Mouse (Mus musculus) kidney, adult 2 months (tissue): Measurements from ENCODE around the gene Gde1. TPM values are rescaled to one million over a fixed set of nuclear protein-coding genes. Genes with fewer than 3 reads are reported as not detected.

Experiments used
- DNase-seq: peaks from one replicate; pipeline ENCODE4 v3.0.0; 2021
- H3K27ac ChIP-seq: fragments of 200-500 bp; 2 replicates; pipeline ENCODE4 v1.5.1; 2012; ENCODE audit warnings: low read depth, low read length, control low read depth, inconsistent platforms; ENCODE audit not compliant: insufficient read depth
- H3K27me3 ChIP-seq: fragments of 200-500 bp; replicated peaks from 2 replicates; pipeline ENCODE4 v1.6.1; 2012; ENCODE audit warnings: mild to moderate bottlenecking, moderate library complexity, low read length, inconsistent platforms; ENCODE audit not compliant: control insufficient read depth, insufficient read depth
- H3K36me3 ChIP-seq: fragments of 200-500 bp; 2 replicates; pipeline ENCODE4 v1.6.1; 2012; ENCODE audit warnings: mild to moderate bottlenecking, moderate library complexity, low read length, inconsistent platforms; ENCODE audit not compliant: control insufficient read depth, insufficient read depth
- H3K4me1 ChIP-seq: fragments of 200-500 bp; 2 replicates; pipeline ENCODE4 v1.6.1; 2011; ENCODE audit warnings: low read length; ENCODE audit not compliant: control insufficient read depth, insufficient read depth
- H3K4me3 ChIP-seq: fragments of 200-500 bp; 2 replicates; pipeline ENCODE4 v1.5.1; 2011; ENCODE audit warnings: mild to moderate bottlenecking, low read depth, low read length, control low read depth; ENCODE audit not compliant: insufficient read depth
- CTCF ChIP-seq: fragments of 200-500 bp; conservative IDR thresholded peaks from 2 replicates; pipeline ENCODE4 v1.5.1; 2011; ENCODE audit warnings: low read depth, mild to moderate bottlenecking, control low read depth, low read length, moderate library complexity, mixed read lengths; ENCODE audit not compliant: insufficient read depth, insufficient read length
- POLR2A ChIP-seq: fragments of 200-500 bp; IDR thresholded peaks from one replicate; pipeline ENCODE4 v1.6.1; 2011; ENCODE audit warnings: low read depth, low read length, control low read depth
- WGBS: fragments of 180-500 bp; shearing (Covaris S2); methylation state at CpG from one replicate; pipeline ENCODE4 v1.1.7; 2018; 5-methylcytosine and 5-hydroxymethylcytosine counted together
- polyA plus RNA-seq: library from polyadenylated mRNA; depleted of rRNA; stranded (reverse); fragments of >200 nt; gene quantifications from 2 replicates; pipeline ENCODE4 v1.2.3, GENCODE M21; 2012; rRNA removed

Gde1 gene
- polyA plus RNA-seq, 1 experiment = 172 TPM

GRCm38 (mm10) chr7:118652572-118653295, 52.8 kb downstream of the Gde1 start:
- TF ChIP-seq CTCF = no peak
- TF ChIP-seq POLR2A = no peak
- Histone ChIP-seq H3K4me3 (no peak overlapping the region), H3K4me1 (no peaks in the 10 kb centered on the region), H3K27me3 (no peaks in the 10 kb centered on the region), H3K36me3 (no peaks in the 10 kb centered on the region), H3K27ac (no peak overlapping the region)
- WGBS = 77% methylated on average over 6 of the region's 6 CpGs
- no peak for DNase-seq

- DNase-seq = no peak
- no peaks in the 10 kb centered on the region for H3K4me1 ChIP-seq
- no peaks in the 10 kb centered on the region for H3K27me3 ChIP-seq
- no peak overlapping the region for H3K4me3 ChIP-seq
- H3K27ac ChIP-seq = no peak overlapping the region
- WGBS = 75% methylated on average over 1 of the region's 1 CpGs
- H3K36me3 ChIP-seq = no peaks in the 10 kb centered on the region
- TF ChIP-seq CTCF (no peak), POLR2A (no peak)
These were observed 54.7 kb downstream of the Gde1 start for GRCm38 (mm10) chr7:118650891-118651290.

GRCm38 (mm10) chr7:118650119-118650518, 55.5 kb downstream of the Gde1 start:
- 82% methylated on average over 4 of the region's 4 CpGs for WGBS
- no peaks in the 10 kb centered on the region for H3K36me3 ChIP-seq
- DNase-seq = no peak
- TF ChIP-seq CTCF = no peak
- H3K27ac ChIP-seq = no peak overlapping the region
- H3K4me3 ChIP-seq = no peak overlapping the region
- H3K4me1 ChIP-seq = no peaks in the 10 kb centered on the region
- no peaks in the 10 kb centered on the region for H3K27me3 ChIP-seq

GRCm38 (mm10) chr7:118649328-118649727, 56.2 kb downstream of the Gde1 start:
- no peak for TF ChIP-seq CTCF
- Histone ChIP-seq H3K36me3 (no peaks in the 10 kb centered on the region), H3K4me1 (no peaks in the 10 kb centered on the region), H3K4me3 (no peak overlapping the region), H3K27me3 (no peaks in the 10 kb centered on the region), H3K27ac (no peak overlapping the region)
- 83% methylated on average over 7 of the region's 7 CpGs for WGBS
- no peak for DNase-seq

GRCm38 (mm10) chr7:118646237-118646636, 59.3 kb downstream of the Gde1 start:
- no peak for DNase-seq
- 81% methylated on average over 1 of the region's 1 CpGs for WGBS
- Histone ChIP-seq H3K27me3 (no peaks in the 10 kb centered on the region), H3K27ac (no peak overlapping the region), H3K4me1 (no peaks in the 10 kb centered on the region), H3K36me3 (no peaks in the 10 kb centered on the region), H3K4me3 (no peak overlapping the region)
- TF ChIP-seq POLR2A = no peak
- no peak for TF ChIP-seq CTCF

Other genes with a start within 250 kb of the Gde1 start
- 6.9 and 7.9 TPM in 2 replicates for gene Itpripl2, start 213.8 kb downstream of the Gde1 start, polyA plus RNA-seq
- gene Coq7, start 172.4 kb downstream of the Gde1 start, polyA plus RNA-seq = 75.9 and 82.6 TPM in 2 replicates
- gene Tmc7, start 121.0 kb downstream of the Gde1 start, polyA plus RNA-seq = 0.77 and 0.83 TPM in 2 replicates
- 0.83 and 1.1 TPM in 2 replicates for gene Tmc5, start 108.5 kb downstream of the Gde1 start, polyA plus RNA-seq
- 2.5 and 2.9 TPM in 2 replicates for gene Ccp110, start 6.8 kb upstream of the Gde1 start, polyA plus RNA-seq
- gene Vps35l, start 34.4 kb upstream of the Gde1 start, polyA plus RNA-seq = 52.4 and 58.3 TPM in 2 replicates
- gene Iqck, start 150.0 kb upstream of the Gde1 start, polyA plus RNA-seq = 1.6 and 2.0 TPM in 2 replicates
- gene Knop1, start 150.5 kb upstream of the Gde1 start, polyA plus RNA-seq = 10.0 and 11.8 TPM in 2 replicates